Mouse (Mus musculus) heart, adult 2 months (tissue): ENCODE data around the gene Gemin8.

Experiments used
- CTCF ChIP-seq: fragments of 200-600 bp; IDR thresholded peaks from 2 replicates; pipeline ENCODE4 v1.8.1; 2022; ENCODE audit warnings: antibody characterized with exemption, mild to moderate bottlenecking, moderate library complexity
- EP300 ChIP-seq: fragments of 200-500 bp; IDR thresholded peaks from 2 replicates; pipeline ENCODE4 v1.6.1; 2011; ENCODE audit warnings: low read depth, low read length, control low read depth; ENCODE audit not compliant: insufficient read depth

DNA sequence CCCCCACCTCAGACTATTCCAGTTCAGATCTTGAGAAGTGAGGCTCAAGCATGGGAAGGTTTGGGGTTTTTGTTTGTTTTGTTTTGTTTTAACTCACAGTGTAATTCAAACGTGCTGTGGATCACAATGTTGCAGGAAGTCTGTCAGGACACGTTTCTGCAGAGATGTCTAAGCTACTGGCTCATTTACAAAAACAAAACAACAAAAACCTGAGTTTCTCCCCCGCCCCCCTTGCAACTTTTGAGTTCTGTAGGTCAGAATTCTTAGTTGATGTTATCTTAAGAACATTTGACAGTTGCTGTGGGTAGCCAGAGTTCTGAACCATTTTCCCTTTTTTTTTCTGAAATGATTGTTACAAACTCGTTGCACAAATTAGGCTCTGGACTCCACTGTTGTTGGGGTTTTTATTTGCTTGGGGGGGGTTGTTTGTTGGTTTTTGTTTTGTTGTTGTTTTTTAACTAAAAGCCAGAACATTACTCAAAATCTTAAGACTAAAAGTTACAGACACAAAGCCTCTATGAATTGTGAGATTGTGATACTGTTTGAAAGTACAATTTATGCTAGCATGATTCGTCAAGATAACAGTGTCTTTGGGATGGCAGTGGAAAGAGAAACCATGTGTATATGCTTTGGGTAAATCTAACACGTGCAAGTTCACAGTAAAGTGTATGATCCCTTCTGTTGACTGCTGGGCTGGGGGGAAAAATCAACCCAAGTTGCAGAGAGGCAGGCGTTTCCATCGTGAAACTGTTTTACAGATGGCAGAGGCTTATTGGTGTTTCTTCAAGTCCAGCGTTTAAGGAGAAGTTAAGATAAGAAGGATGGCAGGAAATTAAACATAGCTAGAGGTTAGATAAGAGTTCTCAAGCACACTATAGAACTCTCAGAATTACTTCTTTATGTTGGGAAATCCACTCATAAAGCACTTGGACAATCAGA lies 815 bp downstream of the Gemin8 start:
- TF ChIP-seq CTCF, result no peak
- TF ChIP-seq EP300, result no peak
